Mouse (Mus musculus): ENCODE data around the gene Krt80.

Krt80 gene

DNA sequence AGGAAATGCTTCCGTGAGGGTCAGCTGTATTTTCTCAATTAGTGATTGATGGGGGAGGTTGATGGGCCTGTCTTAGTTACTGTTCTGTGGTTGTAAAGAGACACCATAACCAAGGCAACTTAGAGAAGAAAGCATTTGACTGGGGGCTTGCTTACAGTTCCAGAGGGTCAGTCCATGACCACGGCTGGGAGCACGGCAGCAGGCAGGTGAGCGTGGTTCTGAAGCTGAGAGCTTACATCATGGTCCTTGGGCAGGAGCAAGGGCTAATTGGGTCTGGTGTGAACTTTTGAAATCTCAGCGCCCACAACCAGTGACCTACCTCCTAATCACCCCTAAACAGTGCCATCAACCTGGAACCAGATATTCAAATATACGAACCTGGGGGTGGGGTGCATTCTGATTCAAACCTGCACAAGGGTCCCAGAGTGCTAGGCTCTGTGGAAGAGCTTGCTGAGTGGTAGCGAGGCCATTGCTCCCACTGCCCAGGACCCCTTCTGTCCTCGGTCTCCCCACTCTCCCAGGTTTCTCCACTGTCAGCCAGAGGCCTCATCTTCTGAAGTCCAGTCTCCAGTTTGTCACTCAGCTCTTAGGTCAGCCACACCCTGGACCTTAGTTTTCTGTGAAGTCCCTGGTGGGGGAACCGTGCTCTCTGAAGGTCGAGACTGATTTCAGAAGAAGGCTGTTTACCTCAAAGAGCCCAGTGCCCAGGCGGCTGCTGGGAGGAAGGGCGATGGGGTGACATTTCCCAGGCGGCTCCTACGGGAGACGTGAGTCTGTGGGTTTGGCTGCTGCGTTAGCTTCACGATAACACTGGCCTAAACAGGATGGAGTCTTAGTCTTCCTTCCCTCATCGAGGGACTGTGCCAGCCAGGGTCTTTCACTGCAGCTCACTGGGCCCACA, 52.8 kb downstream of the Krt80 start:
- no peak for DNase-seq (ENCODE audit: low spot score in 2 of 2)

DNA sequence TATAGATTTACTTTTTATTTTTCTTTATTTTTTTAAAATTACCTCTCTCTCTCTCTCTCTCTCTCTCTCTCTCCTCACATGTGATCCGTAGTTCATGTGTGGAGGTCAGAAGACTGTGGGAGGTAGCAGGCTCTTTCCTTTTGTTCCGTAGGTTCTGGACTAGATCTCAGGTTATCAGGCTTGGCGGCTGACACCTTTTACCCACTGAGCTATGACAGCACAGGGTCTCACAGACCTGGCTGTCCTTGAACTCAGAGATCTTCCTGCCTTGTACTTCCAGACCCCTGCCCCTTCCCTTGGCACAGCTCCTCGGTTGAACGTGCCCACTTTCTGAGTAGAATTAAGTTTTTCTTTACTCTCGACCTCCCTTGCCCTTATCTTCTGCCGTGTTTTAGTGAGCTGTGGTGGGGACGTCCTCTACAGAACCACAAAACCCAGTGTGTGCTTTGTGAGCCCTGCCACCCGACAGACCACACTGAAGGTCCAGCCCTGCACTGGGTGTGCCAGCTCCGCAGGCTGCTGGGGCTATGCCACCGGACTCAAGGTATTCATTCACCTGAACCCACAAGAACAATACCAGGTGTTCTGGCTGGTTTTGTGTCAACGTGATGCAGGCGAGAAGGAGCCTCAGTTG, 53.6 kb downstream of the Krt80 start:
- no peak for DNase-seq (ENCODE audit: low spot score in 2 of 2)

DNA sequence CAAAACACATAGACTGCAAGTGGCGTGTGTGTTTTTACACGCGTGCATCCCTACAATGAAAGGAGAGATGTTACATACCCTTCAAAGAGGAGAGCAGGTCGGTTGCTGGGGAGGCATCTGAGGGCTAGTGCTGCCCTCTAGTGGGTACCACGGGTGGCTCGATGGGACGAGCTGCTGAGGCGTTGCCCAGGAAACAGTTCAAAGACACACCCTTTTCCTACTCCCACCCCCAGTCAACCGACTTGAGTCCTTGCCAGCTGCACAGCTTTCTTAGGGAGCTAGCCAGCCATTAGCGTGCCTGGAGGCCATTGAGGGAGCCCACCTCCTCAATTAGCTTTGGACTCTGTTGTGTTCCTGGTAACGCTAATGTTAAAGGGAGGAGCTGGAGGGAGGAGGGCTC, 54.1 kb downstream of the Krt80 start:
- DNase-seq (ENCODE audit: low spot score in 2 of 2) = peak; percentile 84 to 87

DNA sequence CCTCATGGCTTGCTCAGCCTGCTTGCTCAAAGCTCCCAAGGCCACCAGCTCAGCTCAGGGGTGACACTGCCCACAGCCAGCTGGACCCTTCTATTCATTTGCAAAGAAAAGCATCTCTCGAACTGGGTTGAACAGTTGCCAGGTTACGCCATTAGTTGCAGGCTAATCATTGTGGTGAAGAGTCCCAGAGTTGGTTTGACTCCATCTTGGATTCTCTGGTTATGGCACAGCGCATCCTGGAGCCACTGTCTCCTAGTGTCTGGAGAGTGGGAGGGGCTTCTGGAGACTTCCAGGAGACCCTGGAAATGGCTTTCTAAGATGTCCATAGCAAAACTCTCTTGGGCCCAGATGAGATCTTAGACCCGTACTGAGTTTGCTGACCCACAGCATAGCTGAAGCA, 54.6 kb downstream of the Krt80 start:
- no peak for DNase-seq (ENCODE audit: low spot score in 2 of 2)

DNA sequence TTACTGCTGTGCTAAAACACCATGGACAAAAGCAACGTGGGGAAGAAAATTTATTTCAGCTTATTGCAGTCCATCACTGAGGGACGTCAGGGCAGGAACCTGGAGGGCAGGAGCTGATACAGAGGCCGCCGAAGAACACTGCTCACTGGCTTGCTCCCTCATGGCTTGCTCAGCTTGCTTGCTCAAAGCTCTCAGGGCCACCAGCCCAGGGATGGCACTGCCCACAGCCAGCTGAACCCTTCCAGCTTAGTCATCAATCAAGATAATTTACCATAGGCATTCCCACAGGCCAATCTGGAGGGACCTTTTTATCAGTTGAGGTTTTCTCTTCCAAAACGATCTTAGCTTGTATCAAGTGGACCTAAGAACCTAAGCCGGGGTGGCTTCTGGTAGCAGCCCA, 58.0 kb downstream of the Krt80 start:
- no peak for DNase-seq (ENCODE audit: low spot score in 2 of 2)

DNA sequence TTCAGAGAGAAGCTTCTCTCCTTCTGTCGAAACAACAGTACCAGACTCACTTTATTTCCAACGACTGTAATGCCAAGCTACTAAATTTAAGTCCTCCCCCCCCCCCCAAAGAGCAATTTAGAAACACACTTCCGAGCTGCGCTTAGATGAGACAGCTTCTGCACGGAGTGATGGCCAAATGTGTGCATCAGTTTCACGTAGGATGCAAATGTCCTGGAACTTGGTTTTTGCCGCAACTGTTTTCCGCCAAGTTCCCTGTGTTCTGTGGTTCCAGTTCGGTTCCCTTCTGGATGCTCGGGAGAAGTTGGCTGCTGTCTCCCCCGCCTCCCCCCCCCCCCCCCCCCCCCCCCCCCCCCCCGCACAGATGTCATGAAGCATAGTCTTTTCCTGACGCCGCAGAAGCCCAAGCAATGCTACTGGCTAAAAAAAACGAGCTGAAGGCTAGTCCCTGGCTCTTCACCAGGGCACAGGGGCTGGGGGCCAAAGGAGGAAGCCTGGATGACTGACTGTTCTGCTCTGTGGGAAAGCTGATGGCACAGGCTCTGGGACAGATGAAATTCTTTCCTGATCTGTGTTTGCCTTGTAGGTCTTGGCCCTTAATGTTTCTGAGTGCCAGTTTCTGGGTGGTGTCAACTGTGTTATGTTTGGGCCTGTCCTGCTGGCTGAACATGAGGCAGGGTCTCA, 58.7 kb downstream of the Krt80 start:
- no peak for DNase-seq (ENCODE audit: low spot score in 2 of 2)

DNA sequence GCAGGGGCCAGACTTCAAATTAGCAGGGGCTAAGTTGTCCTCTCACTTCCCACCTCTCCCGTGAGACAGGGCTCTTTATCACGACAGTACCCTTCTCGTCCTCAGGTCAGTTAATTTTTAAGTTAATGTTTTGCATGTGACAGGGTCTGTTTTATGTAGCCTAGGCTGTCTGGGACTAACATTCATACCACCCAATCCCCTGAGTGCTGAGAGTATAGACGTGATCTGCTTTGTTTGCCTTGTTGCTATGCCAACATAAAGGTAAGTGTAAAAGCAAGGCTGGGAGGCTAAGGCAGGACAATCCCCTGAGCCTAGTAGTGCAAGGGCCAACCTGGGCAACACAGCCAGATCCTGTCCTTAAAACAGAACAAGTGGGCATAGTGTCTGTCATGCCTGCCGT, 60.5 kb downstream of the Krt80 start:
- DNase-seq (ENCODE audit: low spot score in 2 of 2) = no peak

DNA sequence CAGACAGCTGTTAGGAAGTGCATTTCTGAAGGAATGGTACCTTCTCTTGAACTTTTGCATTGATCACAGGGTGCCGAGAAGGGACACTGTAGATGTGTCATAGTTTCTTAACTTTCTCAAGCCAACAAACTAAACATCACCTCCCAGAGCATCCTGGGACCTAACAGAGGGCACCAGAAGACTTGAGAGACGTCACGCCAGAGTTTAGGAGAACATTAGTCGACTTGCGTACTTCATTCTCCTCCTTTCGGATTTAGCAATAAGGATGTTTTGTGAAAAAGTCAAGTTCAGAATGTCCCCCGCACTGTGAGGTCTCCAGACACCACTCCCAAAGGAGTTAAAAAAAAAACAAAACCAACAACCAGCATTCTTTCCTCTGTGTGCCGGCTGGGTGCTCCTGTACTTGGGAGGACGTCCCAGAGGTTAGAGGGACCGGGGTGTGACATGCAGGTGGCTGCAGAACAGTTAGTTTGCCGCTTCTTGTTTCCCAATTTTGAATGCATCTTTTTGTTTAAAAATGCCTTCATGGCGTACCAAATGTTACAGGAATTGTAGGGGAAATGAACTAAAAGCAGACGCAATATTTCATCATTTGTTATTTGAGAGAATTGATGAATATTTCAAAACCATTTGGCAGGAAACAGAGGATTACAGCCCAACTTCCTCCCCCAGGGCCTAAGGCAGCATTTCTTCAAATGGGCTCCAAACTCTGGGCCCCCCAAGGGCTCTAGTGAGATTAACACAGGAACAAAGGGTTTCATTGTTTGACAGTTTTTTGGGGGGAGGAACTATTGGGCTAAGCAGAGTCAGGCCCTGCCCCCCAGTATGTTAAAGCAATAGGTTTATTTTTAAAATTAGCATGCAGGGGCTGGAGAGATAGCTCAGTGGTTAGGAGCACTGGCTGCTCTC, 61.3 kb downstream of the Krt80 start:
- no peak for DNase-seq (ENCODE audit: low spot score in 2 of 2)

DNA sequence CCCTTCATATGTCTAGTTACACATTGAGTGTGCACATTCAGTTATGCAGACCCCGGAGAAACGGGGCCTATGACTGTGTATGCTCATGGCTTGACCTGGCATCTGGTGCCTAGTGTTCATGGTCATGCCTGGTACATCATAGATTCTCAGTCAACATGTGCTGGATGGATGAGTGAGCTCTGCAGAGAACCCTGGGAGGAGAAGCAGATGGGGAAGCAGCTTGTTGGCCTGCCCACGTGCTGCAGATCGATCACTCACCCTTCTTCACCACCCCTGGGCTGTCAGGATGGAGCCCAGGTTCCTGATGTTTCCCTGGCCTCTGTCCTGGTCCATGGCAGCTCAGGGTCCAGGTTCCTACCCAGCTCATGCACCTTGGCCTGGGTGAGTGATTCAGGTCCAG, 63.5 kb downstream of the Krt80 start:
- no peak for DNase-seq (ENCODE audit: low spot score in 2 of 2)

DNA sequence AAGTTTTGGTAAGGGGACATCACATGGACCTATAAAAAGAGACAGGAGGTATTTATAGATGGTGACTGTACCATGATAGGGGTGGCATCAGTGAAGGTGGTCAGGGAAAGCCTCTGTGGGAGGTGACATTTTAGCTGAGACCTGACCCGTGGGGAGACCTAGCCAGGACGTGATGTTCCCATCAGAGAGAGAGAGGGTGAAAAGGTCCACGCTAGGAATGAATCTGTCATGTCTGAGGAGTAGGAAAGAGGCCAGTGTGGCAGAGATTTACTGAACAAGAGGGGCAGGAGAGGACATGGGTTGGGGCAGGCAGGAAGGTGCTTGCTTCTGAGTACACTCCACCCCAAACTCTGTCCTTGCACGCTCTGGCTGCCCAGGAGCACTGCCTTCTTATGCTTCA, 66.1 kb downstream of the Krt80 start:
- no peak for DNase-seq (ENCODE audit: low spot score in 2 of 2)

DNA sequence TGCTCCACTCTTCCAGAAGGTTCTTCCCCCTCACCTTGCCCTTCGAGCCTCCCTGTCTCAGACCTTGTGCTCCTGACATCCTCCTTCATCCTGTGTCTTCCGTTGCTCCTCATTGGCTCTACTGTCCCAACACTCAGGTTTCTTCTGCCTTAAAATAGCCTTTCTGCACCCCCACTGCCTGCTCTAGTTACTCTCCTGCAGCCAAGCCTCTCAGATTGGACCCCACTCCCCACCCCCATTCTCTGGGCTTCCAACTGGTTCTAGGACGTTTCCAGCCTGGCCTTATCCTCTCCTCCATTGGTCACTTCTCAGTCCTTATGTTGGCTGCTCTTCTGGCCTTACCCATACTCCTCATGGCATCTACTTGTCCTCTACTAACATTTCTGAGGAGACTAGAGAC, 67.8 kb downstream of the Krt80 start:
- no peak for DNase-seq (ENCODE audit: low spot score in 2 of 2)

DNA sequence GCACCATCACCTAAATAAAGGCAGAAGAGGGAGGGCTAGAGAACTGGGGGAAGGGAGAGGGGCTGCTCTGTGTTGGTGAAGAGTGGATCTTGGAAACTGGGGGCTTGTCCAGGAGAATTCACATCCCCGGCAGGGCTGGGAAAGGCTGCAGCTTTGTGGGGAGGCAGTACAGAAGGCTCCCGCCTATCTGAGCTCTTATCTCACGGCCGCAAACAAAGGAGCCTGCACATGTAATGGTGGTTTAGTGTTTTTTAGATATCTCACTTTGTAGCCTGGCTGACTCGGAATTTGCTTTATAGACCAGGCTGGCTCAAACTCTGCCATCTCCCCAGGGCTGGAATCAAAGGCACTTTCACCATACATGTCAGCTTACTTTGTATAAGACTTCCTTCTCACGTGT, 69.8 kb downstream of the Krt80 start:
- no peak for DNase-seq (ENCODE audit: low spot score in 2 of 2)

DNA sequence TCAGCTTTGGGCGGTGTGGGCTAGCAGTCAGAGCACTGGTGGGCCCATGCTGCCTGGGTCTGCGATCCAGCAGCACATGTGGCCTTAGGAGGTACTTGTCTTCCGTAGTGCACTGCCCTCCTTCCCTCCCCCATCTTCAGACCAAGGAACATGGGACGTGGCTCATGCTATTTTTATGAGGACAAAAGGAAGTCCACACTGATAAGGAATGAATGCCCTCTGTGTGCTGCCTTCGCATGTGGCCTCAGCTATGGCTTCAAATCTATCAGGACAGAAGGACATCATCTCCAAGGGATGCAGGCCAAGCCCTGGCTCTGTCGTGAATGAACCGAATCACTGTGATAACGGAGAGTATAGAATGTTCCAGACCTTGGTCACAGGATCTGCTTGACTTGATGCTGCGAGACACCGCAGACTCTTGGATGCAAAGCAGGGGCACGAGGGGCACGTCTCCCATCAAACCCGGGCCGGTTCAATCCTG, 70.4 kb downstream of the Krt80 start:
- no peak for DNase-seq (ENCODE audit: low spot score in 2 of 2)

DNA sequence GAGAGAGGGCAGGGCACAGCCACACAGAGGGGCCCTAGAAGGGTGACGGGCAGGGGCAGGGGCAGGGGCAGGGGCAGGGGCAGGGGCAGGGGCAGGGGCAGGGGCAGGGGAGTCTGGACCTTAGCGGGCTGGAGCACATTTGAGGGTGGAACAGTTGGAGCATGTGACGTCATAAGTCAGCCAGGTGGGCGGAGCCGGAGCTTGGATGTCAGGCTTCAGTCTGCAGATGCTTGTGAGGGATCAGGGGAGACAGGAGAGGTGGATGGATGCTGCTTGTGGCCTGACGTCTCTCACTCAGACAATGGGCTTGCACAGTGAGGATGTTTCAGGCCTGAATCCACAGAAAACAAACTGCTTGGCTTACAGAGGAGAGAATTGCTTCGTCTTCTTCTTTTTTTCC, 71.4 kb downstream of the Krt80 start:
- no peak for DNase-seq (ENCODE audit: low spot score in 2 of 2)

DNA sequence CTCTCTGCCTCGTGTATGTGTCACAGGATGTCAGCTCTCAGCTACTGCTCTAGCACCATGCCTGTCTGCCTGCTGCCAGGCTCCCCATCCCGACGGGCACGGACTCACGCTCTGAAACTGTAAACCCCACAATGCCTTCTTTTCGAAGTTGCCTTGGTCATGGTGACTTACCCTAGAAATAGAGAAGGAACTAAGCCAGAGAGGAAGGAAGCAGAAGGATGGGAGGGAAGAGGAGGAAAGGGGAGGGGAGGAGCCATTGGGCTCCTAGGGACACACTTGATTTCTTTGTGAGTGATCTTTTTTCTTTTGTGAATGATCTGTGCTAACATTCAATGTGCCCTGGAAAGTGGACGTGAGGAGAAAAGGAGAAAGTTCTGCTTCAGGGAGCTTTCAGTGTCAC, 72.0 kb downstream of the Krt80 start:
- no peak for DNase-seq (ENCODE audit: low spot score in 2 of 2)

Data from spleen, postnatal 36 days (tissue).